Mouse (Mus musculus) intestine, embryonic 14.5 days (tissue): ENCODE data around the gene Ccng2. TPM values are rescaled to one million over a fixed set of nuclear protein-coding genes. Genes with fewer than 3 reads are reported as not detected.
A peak's percentile ranks its signal among the peaks of the same experiment; 100 is the strongest.

Source experiments
- ATAC-seq: fragments of 200-750 bp; cut with Nextera tagmentation; replicated peaks from 2 replicates; pipeline ENCODE4 v1.8.0; 2017; ENCODE audit warnings: low read depth, moderate number of reproducible peaks, moderate TSS enrichment, moderate library complexity; ENCODE audit not compliant: low FRiP score, low TSS enrichment
- DNase-seq: peaks from one replicate; pipeline ENCODE4 v3.0.0-alpha.2; 2018; ENCODE audit warnings: low spot score
- H3K27ac ChIP-seq: fragments of 300-500 bp; sonication (generic); 2 replicates; pipeline ENCODE4 v1.5.1; 2014; ENCODE audit warnings: low read depth, mild to moderate bottlenecking, control low read depth
- H3K27me3 ChIP-seq: fragments of 300-500 bp; sonication (generic); replicated peaks from 2 replicates; pipeline ENCODE4 v1.6.1; 2014; ENCODE audit warnings: low read length, control low read depth; ENCODE audit not compliant: control insufficient read depth, insufficient read depth
- H3K36me3 ChIP-seq: fragments of 300-500 bp; sonication (generic); 2 replicates; pipeline ENCODE4 v1.6.1; 2014; ENCODE audit warnings: low read length, control low read depth; ENCODE audit not compliant: control insufficient read depth, insufficient read depth
- H3K4me1 ChIP-seq: fragments of 300-500 bp; sonication (generic); replicated peaks from 2 replicates; pipeline ENCODE4 v1.6.1; 2014; ENCODE audit warnings: low read length, control low read depth, mixed read lengths; ENCODE audit not compliant: control insufficient read depth, insufficient read depth
- H3K4me2 ChIP-seq: fragments of 300-500 bp; sonication (generic); 2 replicates; pipeline ENCODE4 v1.6.1; 2014; ENCODE audit warnings: low read length
- H3K4me3 ChIP-seq: fragments of 300-500 bp; sonication (generic); 2 replicates; pipeline ENCODE4 v1.5.1; 2014; ENCODE audit warnings: low read depth, low read length, control low read depth, mixed read lengths
- H3K9ac ChIP-seq: fragments of 300-500 bp; sonication (generic); 2 replicates; pipeline ENCODE4 v1.6.1; 2014; ENCODE audit warnings: mild to moderate bottlenecking, low read length
- H3K9me3 ChIP-seq: fragments of 300-500 bp; sonication (generic); 2 replicates; pipeline ENCODE4 v1.6.1; 2016; ENCODE audit warnings: low read length, control low read depth; ENCODE audit not compliant: control insufficient read depth
- WGBS: fragments of 180-500 bp; shearing (Covaris S2); extraction: QIAGEN DNeasy Blood & Tissue Kit; methylation state at CpG from one replicate; pipeline ENCODE4 v1.1.7; 2014; 5-methylcytosine and 5-hydroxymethylcytosine counted together
- polyA plus RNA-seq: library from polyadenylated mRNA; unstranded; fragments of >200 nt; fragmentation: Nextera tagmentation; extraction: Ambion mirVana; gene quantifications from 2 replicates; pipeline ENCODE4 v1.2.1, GENCODE M21; 2014

Gene Ccng2
- 31.2 and 36.8 TPM in 2 replicates for polyA plus RNA-seq

GRCm38 (mm10) chr5:93266883-93267704 is at the start of gene Ccng2:
Ccng2 (plus strand) TSS chr5:93267257.
- peak; percentile 98 for DNase-seq
- peak; percentile 96 for ATAC-seq
- WGBS, result under 1% methylated on average over 54 of the region's 54 CpGs
- H3K9me3 ChIP-seq, result no peaks in the 10 kb centered on the region
- H3K4me2 ChIP-seq, result peak within 1 kb of the TSS; percentile 66
- H3K9ac ChIP-seq, result peak within 1 kb of the TSS; percentile 97
- H3K4me1 ChIP-seq, result peaks cover 15% of the 10 kb centered on the region
- H3K4me3 ChIP-seq, result peak within 1 kb of the TSS; percentile 94
- H3K36me3 ChIP-seq, result peaks cover 19% of the 10 kb centered on the region
- H3K27me3 ChIP-seq, result no peaks in the 10 kb centered on the region
- H3K27ac ChIP-seq, result peak within 1 kb of the TSS; percentile 95

GRCm38 (mm10) chr5:93218375-93218774 is 48.7 kb upstream of the Ccng2 start:
- Histone ChIP-seq H3K36me3 (no peaks in the 10 kb centered on the region), H3K27ac (no peak overlapping the region), H3K27me3 (no peaks in the 10 kb centered on the region), H3K4me3 (no peak overlapping the region), H3K4me1 (no peaks in the 10 kb centered on the region), H3K9ac (no peak overlapping the region), H3K4me2 (no peak overlapping the region), H3K9me3 (no peaks in the 10 kb centered on the region)
- WGBS, result 81% methylated on average over 3 of the region's 3 CpGs
- no peak for DNase-seq
- no peak for ATAC-seq

- no peak overlapping the region for H3K27ac ChIP-seq
- H3K4me3 ChIP-seq, result no peak overlapping the region
- H3K9ac ChIP-seq, result no peak overlapping the region
- WGBS, result 62% methylated on average over 3 of the region's 3 CpGs
- no peak overlapping the region for H3K4me2 ChIP-seq
- H3K27me3 ChIP-seq, result no peaks in the 10 kb centered on the region
- DNase-seq (no peak), ATAC-seq (no peak)
- no peaks in the 10 kb centered on the region for H3K4me1 ChIP-seq
- H3K36me3 ChIP-seq, result no peaks in the 10 kb centered on the region
- H3K9me3 ChIP-seq, result no peaks in the 10 kb centered on the region
Observed at GRCm38 (mm10) chr5:93221661-93222060, 45.4 kb upstream of the Ccng2 start.

- DNase-seq, result no peak
- Histone ChIP-seq H3K9me3 (no peaks in the 10 kb centered on the region), H3K27me3 (no peaks in the 10 kb centered on the region), H3K9ac (no peak overlapping the region), H3K4me1 (no peaks in the 10 kb centered on the region), H3K36me3 (no peaks in the 10 kb centered on the region), H3K27ac (no peak overlapping the region), H3K4me3 (no peak overlapping the region), H3K4me2 (no peak overlapping the region)
- ATAC-seq, result no peak
- 85% methylated on average over 2 of the region's 2 CpGs for WGBS
Observed at GRCm38 (mm10) chr5:93224549-93224948, 42.5 kb upstream of the Ccng2 start.

GRCm38 (mm10) chr5:93227157-93227556 is 39.9 kb upstream of the Ccng2 start:
- ATAC-seq (no peak), DNase-seq (no peak)
- Histone ChIP-seq H3K27me3 (no peaks in the 10 kb centered on the region), H3K27ac (no peak overlapping the region), H3K4me1 (no peaks in the 10 kb centered on the region), H3K36me3 (no peaks in the 10 kb centered on the region), H3K9ac (no peak overlapping the region), H3K9me3 (no peaks in the 10 kb centered on the region), H3K4me3 (no peak overlapping the region), H3K4me2 (no peak overlapping the region)
- 86% methylated on average over 3 of the region's 3 CpGs for WGBS

- Histone ChIP-seq H3K27me3 (no peaks in the 10 kb centered on the region), H3K27ac (no peak overlapping the region), H3K9me3 (no peaks in the 10 kb centered on the region), H3K4me3 (no peak overlapping the region), H3K36me3 (no peaks in the 10 kb centered on the region), H3K4me2 (no peak overlapping the region), H3K4me1 (no peaks in the 10 kb centered on the region), H3K9ac (no peak overlapping the region)
- WGBS, result 85% methylated on average over 2 of the region's 2 CpGs
- no peak for DNase-seq
- no peak for ATAC-seq
Observed at GRCm38 (mm10) chr5:93229527-93229926, 37.5 kb upstream of the Ccng2 start.

GRCm38 (mm10) chr5:93231721-93232120 is 35.3 kb upstream of the Ccng2 start:
- no peak for ATAC-seq
- no peaks in the 10 kb centered on the region for H3K27me3 ChIP-seq
- no peak overlapping the region for H3K4me2 ChIP-seq
- no peaks in the 10 kb centered on the region for H3K4me1 ChIP-seq
- no peak overlapping the region for H3K9ac ChIP-seq
- DNase-seq, result no peak
- 68% methylated on average over 3 of the region's 3 CpGs for WGBS
- H3K27ac ChIP-seq, result no peak overlapping the region
- no peaks in the 10 kb centered on the region for H3K9me3 ChIP-seq
- H3K36me3 ChIP-seq, result no peaks in the 10 kb centered on the region
- no peak overlapping the region for H3K4me3 ChIP-seq

- no peaks in the 10 kb centered on the region for H3K27me3 ChIP-seq
- H3K4me2 ChIP-seq, result no peak overlapping the region
- no peak for DNase-seq
- no peaks in the 10 kb centered on the region for H3K9me3 ChIP-seq
- no peak overlapping the region for H3K9ac ChIP-seq
- H3K4me3 ChIP-seq, result no peak overlapping the region
- H3K27ac ChIP-seq, result no peak overlapping the region
- H3K4me1 ChIP-seq, result no peaks in the 10 kb centered on the region
- WGBS, result 81% methylated on average over 2 of the region's 2 CpGs
- no peak for ATAC-seq
- no peaks in the 10 kb centered on the region for H3K36me3 ChIP-seq
Observed at GRCm38 (mm10) chr5:93232838-93233237, 34.2 kb upstream of the Ccng2 start.

- 70% methylated on average over 4 of the region's 4 CpGs for WGBS
- ATAC-seq, result no peak
- H3K36me3 ChIP-seq, result no peaks in the 10 kb centered on the region
- H3K9ac ChIP-seq, result no peak overlapping the region
- H3K4me1 ChIP-seq, result no peaks in the 10 kb centered on the region
- no peak overlapping the region for H3K4me2 ChIP-seq
- no peak overlapping the region for H3K27ac ChIP-seq
- H3K27me3 ChIP-seq, result no peaks in the 10 kb centered on the region
- no peaks in the 10 kb centered on the region for H3K9me3 ChIP-seq
- no peak for DNase-seq
- no peak overlapping the region for H3K4me3 ChIP-seq
Observed at GRCm38 (mm10) chr5:93234130-93234529, 32.9 kb upstream of the Ccng2 start.
